ENCODE assay signal across 22 mouse cellular contexts in genomic region chr3:84211340-84211875, GRCm38 (mm10). TPM values are rescaled to one million over a fixed set of nuclear protein-coding genes. Genes with fewer than 3 reads are reported as not detected.
"Had no signal": no experiment of that assay in that cellular context is flagged by ENCODE, and none has a peak within 500 bp of the region (broad histone marks: within the 10 kb centered on the region; RNA-seq: fewer than 3 reads in every experiment).

No protein-coding gene starts in this region.

- H3K9ac ChIP-seq: liver, embryonic 12.5 days; liver, embryonic 15.5 days; lung, embryonic 15.5 days; midbrain, embryonic 15.5 days had no signal

- H3K27ac ChIP-seq: left cerebral cortex, adult 2 months; liver, embryonic 12.5 days; liver, embryonic 15.5 days; lung, embryonic 15.5 days; stomach, postnatal 0 days had no signal

- H3K4me2 ChIP-seq: liver, embryonic 12.5 days; liver, embryonic 15.5 days; lung, embryonic 15.5 days; midbrain, embryonic 11.5 days; midbrain, embryonic 15.5 days had no signal

- H3K4me1 ChIP-seq: liver, embryonic 12.5 days; lung, embryonic 15.5 days had no signal

- H3K27me3 ChIP-seq: liver, embryonic 15.5 days; lung, embryonic 15.5 days; midbrain, embryonic 15.5 days had no signal

- H3K9me3 ChIP-seq: liver, embryonic 12.5 days; liver, embryonic 15.5 days; lung, embryonic 15.5 days; megakaryocyte, embryonic 14.5 days; midbrain, embryonic 15.5 days had no signal

- H3K36me3 ChIP-seq: liver, embryonic 12.5 days; liver, embryonic 15.5 days; lung, embryonic 15.5 days had no signal

- DNase-seq: kidney, adult 18-20 months; kidney, adult 9 months; kidney, postnatal 14 days; kidney, postnatal 4 days; layer of hippocampus, adult 9-11 months; layer of hippocampus, postnatal 36 days; lung, adult 18-20 months; lung, postnatal 10 days; lung, postnatal 36 days; retina, postnatal 1 day; right cerebral cortex, postnatal 25 days; thymus, adult 18-20 months; thymus, postnatal 36 days had no signal

- H3K4me3 ChIP-seq: left cerebral cortex, adult 2 months; liver, embryonic 12.5 days; liver, embryonic 15.5 days; lung, embryonic 15.5 days; megakaryocyte, embryonic 14.5 days; midbrain, embryonic 15.5 days had no signal

- ATAC-seq: liver, embryonic 12.5 days; midbrain, embryonic 15.5 days had no signal

RNA-seq across cellular contexts. Expression of gene Gm6525, which starts 37.5 kb away (rescaled TPM):
- polyA plus RNA-seq: liver, embryonic 12.5 days; urinary bladder, adult 2 months had no signal
